Mouse (Mus musculus) liver, embryonic 14.5 days (tissue): ENCODE measurements around the gene Stk11ip. TPM values are rescaled to one million over a fixed set of nuclear protein-coding genes. Genes with fewer than 3 reads are reported as not detected.

Experiments used
- ATAC-seq: fragments of 200-750 bp; cut with Nextera tagmentation; 2 replicates; pipeline ENCODE4 v1.8.0; 2017; ENCODE audit warnings: moderate number of reproducible peaks, mild to moderate bottlenecking, moderate library complexity; ENCODE audit not compliant: insufficient read depth
- DNase-seq, 3 experiments: peaks; one replicate each; pipeline ENCODE4 v3.0.0-alpha.2; 2012 to 2013; ENCODE audit warnings: low read depth in 3 of 3, low spot score in 3 of 3
- H3K27ac ChIP-seq: fragments of 300-500 bp; sonication (generic); 2 replicates; pipeline ENCODE4 v1.5.1; 2014; ENCODE audit warnings: moderate library complexity, mild to moderate bottlenecking, control low read depth, inconsistent platforms
- H3K27me3 ChIP-seq: fragments of 300-500 bp; sonication (generic); 2 replicates; pipeline ENCODE4 v1.6.1; 2014; ENCODE audit warnings: mild to moderate bottlenecking, low read length, moderate library complexity; ENCODE audit not compliant: control insufficient read depth, insufficient read depth
- H3K36me3 ChIP-seq: fragments of 300-500 bp; sonication (generic); replicated peaks from 2 replicates; pipeline ENCODE4 v1.6.1; 2014; ENCODE audit warnings: low read depth; ENCODE audit not compliant: control insufficient read depth, insufficient read depth
- H3K4me1 ChIP-seq, 2 experiments: fragments of 200-500 bp in 1 of 2; fragments of 300-500 bp in 1 of 2; sonication (generic) in 1 of 2; replicated peaks; 2 replicates each; pipeline ENCODE4 v1.6.1; 2012 to 2014; ENCODE audit warnings: antibody characterized with exemption in 1 of 2, inconsistent platforms in 1 of 2, low read length in 1 of 2; ENCODE audit not compliant: control insufficient read depth in 2 of 2, insufficient read depth in 2 of 2
- H3K4me2 ChIP-seq: fragments of 300-500 bp; sonication (generic); 2 replicates; pipeline ENCODE4 v1.6.1; 2014; ENCODE audit warnings: low read depth, mild to moderate bottlenecking, control low read depth, moderate library complexity
- H3K4me3 ChIP-seq, 2 experiments: fragments of 200-500 bp in 1 of 2; fragments of 300-500 bp in 1 of 2; sonication (generic) in 1 of 2; 2 replicates each; pipeline ENCODE4 v1.5.1; 2012 to 2014; ENCODE audit warnings: low read depth in 2 of 2, low read length in 2 of 2, mild to moderate bottlenecking in 2 of 2, control low read depth in 1 of 2, inconsistent platforms in 1 of 2, moderate library complexity in 1 of 2; ENCODE audit not compliant: insufficient read depth in 1 of 2
- H3K9ac ChIP-seq: fragments of 300-500 bp; sonication (generic); replicated peaks from 2 replicates; pipeline ENCODE4 v1.6.1; 2014; ENCODE audit warnings: mild to moderate bottlenecking, control low read depth, moderate library complexity
- H3K9me3 ChIP-seq: fragments of 300-500 bp; sonication (generic); 2 replicates; pipeline ENCODE4 v1.6.1; 2016; ENCODE audit warnings: low read length, mixed read lengths; ENCODE audit not compliant: control insufficient read depth
- CTCF ChIP-seq: IDR thresholded peaks from 2 replicates; pipeline ENCODE4 v1.5.1; 2016; ENCODE audit warnings: antibody characterized with exemption, low read depth, control low read depth
- EP300 ChIP-seq: IDR thresholded peaks from 2 replicates; pipeline ENCODE4 v1.6.1; 2016; ENCODE audit warnings: antibody characterized with exemption, low read depth
- WGBS: fragments of 180-500 bp; shearing (Covaris S2); extraction: QIAGEN DNeasy Blood & Tissue Kit; methylation state at CpG from one replicate; pipeline ENCODE4 v1.1.7; 2014; ENCODE audit not compliant: insufficient replicate concordance; 5-methylcytosine and 5-hydroxymethylcytosine counted together
- polyA plus RNA-seq, 2 experiments: library from polyadenylated mRNA; depleted of rRNA in 1 of 2; stranded (reverse) in 1 of 2; unstranded in 1 of 2; fragments of >200 nt; fragmentation: Nextera tagmentation in 1 of 2; extraction: Ambion mirVana in 1 of 2; gene quantifications; 2 replicates each; pipeline versions ENCODE4 v1.2.1 to v1.2.3; 2012 to 2014

The Stk11ip gene
- polyA plus RNA-seq, 2 experiments: 3.4 to 5.9 TPM

DNA sequence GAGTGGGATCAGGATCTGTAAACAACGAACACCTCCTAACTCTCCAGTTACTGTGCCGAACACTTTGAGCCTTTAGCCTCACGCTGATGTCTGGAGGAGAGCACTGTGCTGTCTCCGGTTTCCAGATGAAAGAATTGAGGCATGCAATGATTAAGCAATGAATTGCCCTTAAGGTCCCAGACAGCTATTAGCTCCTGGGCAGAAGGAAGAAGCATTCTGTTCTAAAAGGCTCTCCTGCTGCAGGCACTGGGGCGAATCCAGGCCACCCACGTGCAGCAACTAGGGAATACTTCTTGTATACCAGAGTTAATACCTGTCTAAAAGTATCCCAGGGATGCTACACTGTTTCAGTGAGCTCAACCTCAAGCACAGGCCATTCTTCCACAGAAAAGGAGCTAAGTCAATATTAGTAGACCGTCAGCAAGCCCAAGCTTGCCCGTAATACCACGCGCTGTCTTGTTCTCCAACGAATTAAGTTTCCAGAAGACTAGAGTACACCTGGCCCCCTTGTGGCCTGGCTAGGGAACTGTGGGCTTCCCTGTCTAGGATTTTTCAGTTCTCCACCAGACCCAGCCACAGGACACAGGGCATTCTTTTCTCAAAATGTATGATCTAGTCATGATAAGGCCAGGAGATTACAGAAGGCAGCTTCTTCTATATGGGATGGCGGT lies 26.3 kb upstream of the Stk11ip start:
- Histone ChIP-seq H3K27me3 (no peaks in the 10 kb centered on the region), H3K4me3 (no peak overlapping the region), H3K36me3 (no peaks in the 10 kb centered on the region), H3K4me1 (no peaks in the 10 kb centered on the region), H3K9me3 (no peaks in the 10 kb centered on the region), H3K4me2 (no peak overlapping the region), H3K9ac (no peak overlapping the region), H3K27ac (no peak overlapping the region)
- TF ChIP-seq EP300 (no peak), CTCF (peak; percentile 71)
- no peak for DNase-seq
- ATAC-seq: no peak
- 59% methylated on average over 12 of the region's 12 CpGs for WGBS

DNA sequence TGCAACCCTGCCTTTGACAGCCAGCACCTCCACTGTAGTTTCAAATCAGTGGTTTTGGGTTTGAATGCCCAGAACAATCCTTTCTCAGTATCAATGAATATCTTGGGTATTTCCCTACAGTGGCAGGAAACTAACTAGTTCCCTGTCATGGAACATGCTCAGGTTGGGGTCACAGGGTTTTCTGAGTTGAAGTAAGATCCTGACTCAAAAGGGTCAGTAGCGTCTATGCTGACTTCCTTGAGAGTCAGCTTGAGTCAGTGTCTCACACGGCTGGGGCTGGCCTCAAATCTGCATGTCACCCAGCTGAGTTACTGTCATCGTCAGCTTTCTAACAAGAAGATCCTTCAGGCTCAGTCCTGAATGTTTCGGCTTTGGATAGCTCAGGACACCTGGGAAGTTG lies 22.4 kb upstream of the Stk11ip start:
- Histone ChIP-seq H3K4me1 (no peaks in the 10 kb centered on the region), H3K9ac (no peak overlapping the region), H3K4me2 (no peak overlapping the region), H3K9me3 (no peaks in the 10 kb centered on the region), H3K4me3 (no peak overlapping the region), H3K27ac (no peak overlapping the region), H3K36me3 (no peaks in the 10 kb centered on the region), H3K27me3 (no peaks in the 10 kb centered on the region)
- WGBS: 56% methylated on average over 4 of the region's 4 CpGs
- no peak for ATAC-seq
- DNase-seq: no peak
- TF ChIP-seq EP300 (no peak), CTCF (no peak)

DNA sequence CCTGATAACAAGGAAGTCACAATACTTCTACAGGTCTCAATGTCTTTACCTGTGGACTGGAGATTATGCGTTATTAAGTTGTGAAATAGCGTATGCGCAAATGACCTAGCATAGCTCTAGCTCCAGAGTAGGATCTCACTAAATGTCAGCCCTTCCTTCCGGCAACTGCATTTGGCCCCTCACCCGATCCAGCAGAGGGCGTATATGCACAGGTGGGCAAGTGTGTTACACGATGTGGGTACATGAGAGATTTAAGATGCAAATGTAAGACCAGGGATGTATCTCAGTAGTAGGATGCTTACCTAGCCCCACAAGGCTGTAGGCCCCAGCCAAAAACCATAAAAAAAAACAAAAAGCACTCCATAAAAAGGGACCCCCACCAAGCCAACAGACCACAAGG lies 21.9 kb upstream of the Stk11ip start:
- TF ChIP-seq CTCF (peak; percentile 48; the same call in 1 of the 2 replicates), EP300 (no peak)
- Histone ChIP-seq H3K36me3 (no peaks in the 10 kb centered on the region), H3K4me1 (no peaks in the 10 kb centered on the region), H3K9me3 (no peaks in the 10 kb centered on the region), H3K4me2 (no peak overlapping the region), H3K27me3 (peaks cover 5% of the 10 kb centered on the region), H3K4me3 (no peak overlapping the region), H3K9ac (no peak overlapping the region), H3K27ac (no peak overlapping the region)
- no peak for ATAC-seq
- 67% methylated on average over 7 of the region's 7 CpGs for WGBS
- DNase-seq: no peak

DNA sequence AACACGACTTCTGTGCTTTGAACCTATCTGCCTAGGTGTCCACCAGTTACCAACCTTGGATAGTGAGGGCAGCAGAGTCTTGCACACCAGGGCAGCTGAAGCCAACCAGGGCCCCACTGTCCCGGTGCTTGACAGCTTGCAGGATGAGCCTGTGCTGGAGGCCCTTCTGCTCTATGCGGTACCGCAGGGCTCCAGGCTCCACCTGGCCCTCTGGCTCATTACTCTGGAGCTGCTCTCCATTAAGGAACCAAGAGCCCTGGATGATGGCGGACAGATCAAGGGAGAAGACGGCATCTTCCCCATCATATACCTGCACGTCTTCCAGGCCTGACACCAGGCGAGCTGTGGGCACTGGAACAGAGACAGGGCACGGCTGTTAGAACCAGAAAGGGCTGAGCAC lies 19.4 kb upstream of the Stk11ip start:
- Histone ChIP-seq H3K9ac (no peak overlapping the region), H3K27ac (no peak overlapping the region), H3K36me3 (no peaks in the 10 kb centered on the region), H3K4me3 (no peak overlapping the region), H3K9me3 (no peaks in the 10 kb centered on the region), H3K4me2 (no peak overlapping the region), H3K27me3 (peaks cover 29% of the 10 kb centered on the region), H3K4me1 (peaks cover 0 to 2% of the 10 kb centered on the region in 2 experiments; a peak in 1 of 4 replicates)
- 79% methylated on average over 9 of the region's 9 CpGs for WGBS
- ATAC-seq: no peak
- no peak for DNase-seq
- no peak for TF ChIP-seq CTCF
- no peak for TF ChIP-seq EP300

DNA sequence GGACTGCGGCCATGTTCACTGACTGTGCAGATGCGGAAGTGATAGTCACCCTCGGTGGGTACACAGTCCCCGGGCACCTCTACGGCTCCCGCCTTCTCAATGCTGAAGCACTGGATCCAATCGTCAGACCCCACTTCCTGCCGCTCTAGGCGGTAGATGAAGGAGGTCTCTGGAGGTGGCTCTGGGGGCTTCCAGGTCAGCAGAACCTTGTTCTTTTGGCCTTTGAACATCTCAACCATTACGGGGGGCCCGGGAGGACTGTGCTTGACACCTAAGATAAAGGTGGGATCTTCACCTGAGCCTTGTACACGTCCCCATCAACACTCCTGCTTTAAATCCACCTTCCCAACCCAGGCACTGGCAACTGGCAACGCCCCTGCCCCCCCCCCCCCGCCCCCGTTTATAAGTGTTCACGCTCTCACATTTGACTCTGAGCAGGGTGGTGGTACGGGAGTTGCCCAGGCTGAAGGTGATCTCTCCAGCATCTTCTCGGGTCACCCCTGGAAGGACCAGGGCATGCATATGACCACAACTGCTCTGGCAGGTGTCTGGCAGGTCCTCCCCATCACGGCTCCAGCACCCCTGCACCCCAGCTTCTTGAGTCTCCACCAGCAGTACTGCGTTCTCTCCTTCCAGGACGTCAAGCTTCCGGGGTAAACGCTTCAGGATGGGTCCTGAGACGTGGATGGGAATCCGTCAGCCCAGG lies 18.2 kb upstream of the Stk11ip start:
- Histone ChIP-seq H3K36me3 (no peaks in the 10 kb centered on the region), H3K27me3 (peaks cover 29% of the 10 kb centered on the region), H3K27ac (no peak overlapping the region), H3K4me3 (no peak overlapping the region), H3K9me3 (no peaks in the 10 kb centered on the region), H3K4me2 (no peak overlapping the region), H3K9ac (no peak overlapping the region), H3K4me1 (peaks cover 0 to 2% of the 10 kb centered on the region in 2 experiments; a peak in 1 of 4 replicates)
- TF ChIP-seq CTCF: no peak
- no peak for TF ChIP-seq EP300
- WGBS: 74% methylated on average over 25 of the region's 25 CpGs
- ATAC-seq (no peak), DNase-seq (no peak)
